ENCODE assay signal across 20 mouse cellular contexts in genomic region chr10:126157300-126157699, GRCm38 (mm10).
DNase-seq lines count a peak whose midpoint lies in the region; ATAC-seq lines count a peak whose summit lies in the region.
"Had no signal": no experiment of that assay in that cellular context is flagged by ENCODE, and none has a peak within 500 bp of the region (broad histone marks: within the 10 kb centered on the region; RNA-seq: fewer than 3 reads in every experiment).

No protein-coding gene starts in this region.

- WGBS in kidney, embryonic 15.5 days, result 64% methylated on average over 4 of the region's 4 CpGs
- 88% methylated on average over 4 of the region's 4 CpGs for WGBS in forebrain, embryonic 13.5 days

- no peaks in the 10 kb centered on the region for H3K4me1 ChIP-seq in kidney, embryonic 15.5 days
- no peaks in the 10 kb centered on the region for H3K4me1 ChIP-seq in forebrain, embryonic 13.5 days
- H3K4me1 ChIP-seq: embryonic facial prominence, embryonic 12.5 days; midbrain, embryonic 12.5 days; neural tube, embryonic 12.5 days had no signal

- no peak overlapping the region for H3K27ac ChIP-seq in kidney, embryonic 15.5 days
- H3K27ac ChIP-seq in forebrain, embryonic 13.5 days, result no peak overlapping the region
- H3K27ac ChIP-seq: embryonic facial prominence, embryonic 12.5 days; limb, embryonic 10.5 days; macrophage; midbrain, embryonic 12.5 days; neural tube, embryonic 12.5 days had no signal

- no peak for ATAC-seq in kidney, embryonic 15.5 days (replicated peaks; ENCODE audit: low FRiP score)
- ATAC-seq in forebrain, embryonic 13.5 days, result no peak
- ATAC-seq: forebrain, postnatal 0 days; hindbrain, embryonic 16.5 days had no signal

- H3K4me3 ChIP-seq in kidney, embryonic 15.5 days (replicated peaks), result no peak overlapping the region
- H3K4me3 ChIP-seq in forebrain, embryonic 13.5 days, result no peak overlapping the region
- H3K4me3 ChIP-seq: embryonic facial prominence, embryonic 12.5 days; limb, embryonic 10.5 days; midbrain, embryonic 12.5 days; neural tube, embryonic 12.5 days had no signal

- DNase-seq in adrenal gland, adult 2 months, result peak; percentile 31
- DNase-seq in adrenal gland, postnatal 4 days (ENCODE audit: low spot score in 2 of 2), result no peak
- DNase-seq in kidney, postnatal 10 days, result peak; percentile 18
- DNase-seq in 3T3-L1 (ENCODE audit: low read depth, low spot score), result peak; percentile 47
- peak; percentile 57 to 68 for DNase-seq in adrenal gland, postnatal 36 days
- DNase-seq in right cerebral cortex, postnatal 36 days (ENCODE audit: low spot score in 2 of 2), result no peak
- DNase-seq: cerebellum, adult 9-11 months; forebrain, postnatal 0 days; kidney, adult 2 months; layer of hippocampus, adult 9-11 months; lung, adult 2 months had no signal

- no peak overlapping the region for H3K4me2 ChIP-seq in kidney, embryonic 15.5 days
- H3K4me2 ChIP-seq in forebrain, embryonic 13.5 days, result no peak overlapping the region
- H3K4me2 ChIP-seq: embryonic facial prominence, embryonic 12.5 days; midbrain, embryonic 12.5 days; neural tube, embryonic 12.5 days had no signal

- H3K36me3 ChIP-seq in kidney, embryonic 15.5 days, result no peaks in the 10 kb centered on the region
- H3K36me3 ChIP-seq in forebrain, embryonic 13.5 days (ENCODE audit: poor library complexity, severe bottlenecking), result no peaks in the 10 kb centered on the region
- H3K36me3 ChIP-seq: embryonic facial prominence, embryonic 12.5 days; G1E; limb, embryonic 10.5 days; midbrain, embryonic 12.5 days; neural tube, embryonic 12.5 days had no signal

- no peaks in the 10 kb centered on the region for H3K27me3 ChIP-seq in kidney, embryonic 15.5 days
- H3K27me3 ChIP-seq in forebrain, embryonic 13.5 days, result no peaks in the 10 kb centered on the region
- H3K27me3 ChIP-seq: embryonic facial prominence, embryonic 12.5 days; midbrain, embryonic 12.5 days; neural tube, embryonic 12.5 days had no signal

- no peaks in the 10 kb centered on the region for H3K9me3 ChIP-seq in kidney, embryonic 15.5 days (replicated peaks)
- H3K9me3 ChIP-seq in forebrain, embryonic 13.5 days (replicated peaks), result no peaks in the 10 kb centered on the region
- H3K9me3 ChIP-seq: embryonic facial prominence, embryonic 12.5 days; limb, embryonic 10.5 days; midbrain, embryonic 12.5 days; neural tube, embryonic 12.5 days had no signal

- no peak overlapping the region for H3K9ac ChIP-seq in kidney, embryonic 15.5 days
- H3K9ac ChIP-seq in forebrain, embryonic 13.5 days, result no peak overlapping the region
- H3K9ac ChIP-seq: embryonic facial prominence, embryonic 12.5 days; forebrain, postnatal 0 days; midbrain, embryonic 12.5 days; neural tube, embryonic 12.5 days had no signal

Comparison
In these comparisons a context has a peak if more than half of its experiments do, and no peak if none do; other contexts are left out.
1. DNase-seq: peak in adrenal gland, adult 2 months (single experiment), kidney, postnatal 10 days (single experiment), 3T3-L1 (single experiment) and adrenal gland, postnatal 36 days (2 of 2); none in adrenal gland, postnatal 4 days (0 of 2) and right cerebral cortex, postnatal 36 days (0 of 2).